Mouse (Mus musculus): ENCODE measurements around the gene Cyth2. TPM values are rescaled to one million over a fixed set of nuclear protein-coding genes. Genes with fewer than 3 reads are reported as not detected.

The Cyth2 gene
- polyA plus RNA-seq, 1 experiment from 2014 or later = 175 TPM

GRCm38 (mm10) chr7:45812921-45813320, 1.5 kb downstream of the Cyth2 start:
- H3K27ac ChIP-seq = peak overlapping the region; percentile 100; the same call in 1 of the 2 replicates
- no peak for ATAC-seq (ENCODE audit: insufficient number of reproducible peaks, insufficient read depth, low FRiP score, low TSS enrichment, low read depth)
- WGBS = 84% methylated on average over 8 of the region's 8 CpGs

GRCm38 (mm10) chr7:45809276-45810075, 4.9 kb downstream of the Cyth2 start:
- WGBS = 85% methylated on average over 14 of the region's 14 CpGs
- H3K27me3 ChIP-seq = no peaks in the 10 kb centered on the region
- no peaks in the 10 kb centered on the region for H3K9me3 ChIP-seq
- no peak overlapping the region for H3K4me3 ChIP-seq (replicated peaks)
- no peak overlapping the region for H3K4me2 ChIP-seq
- ATAC-seq (ENCODE audit: insufficient number of reproducible peaks, insufficient read depth, low FRiP score, low TSS enrichment, low read depth) = no peak
- no peak overlapping the region for H3K27ac ChIP-seq
- no peak overlapping the region for H3K9ac ChIP-seq (replicated peaks)
- H3K4me1 ChIP-seq (replicated peaks) = peaks cover 13% of the 10 kb centered on the region
- peaks cover 73% of the 10 kb centered on the region for H3K36me3 ChIP-seq

More at GRCm38 (mm10) chr7:45812921-45813320, 1.5 kb downstream of the Cyth2 start:
- Histone ChIP-seq H3K9me3 (no peaks in the 10 kb centered on the region), H3K4me1 (replicated peaks) (peaks cover 26% of the 10 kb centered on the region), H3K27me3 (no peaks in the 10 kb centered on the region; the same call in 1 of the 2 replicates), H3K4me3 (replicated peaks) (peak overlapping the region; percentile 97), H3K9ac (replicated peaks) (peak overlapping the region; percentile 99), H3K4me2 (peak overlapping the region; percentile 79), H3K36me3 (peaks cover 51% of the 10 kb centered on the region)

GRCm38 (mm10) chr7:45808471-45808870, 5.9 kb downstream of the Cyth2 start:
- WGBS = 52% methylated on average over 11 of the region's 11 CpGs
- H3K27me3 ChIP-seq = no peaks in the 10 kb centered on the region
- H3K9ac ChIP-seq (replicated peaks) = no peak overlapping the region
- no peak overlapping the region for H3K4me3 ChIP-seq (replicated peaks)
- H3K9me3 ChIP-seq = no peaks in the 10 kb centered on the region
- ATAC-seq (ENCODE audit: insufficient number of reproducible peaks, insufficient read depth, low FRiP score, low TSS enrichment, low read depth) = no peak
- peaks cover 81% of the 10 kb centered on the region for H3K36me3 ChIP-seq
- H3K27ac ChIP-seq = no peak overlapping the region
- no peak overlapping the region for H3K4me2 ChIP-seq
- H3K4me1 ChIP-seq (replicated peaks) = peaks cover 13% of the 10 kb centered on the region

- H3K4me3 ChIP-seq (replicated peaks) = no peak overlapping the region
- H3K9me3 ChIP-seq = no peaks in the 10 kb centered on the region
- H3K9ac ChIP-seq (replicated peaks) = no peak overlapping the region
- H3K27ac ChIP-seq = no peak overlapping the region
- 64% methylated on average over 5 of the region's 5 CpGs for WGBS
- ATAC-seq (ENCODE audit: insufficient number of reproducible peaks, insufficient read depth, low FRiP score, low TSS enrichment, low read depth) = no peak
- H3K4me1 ChIP-seq (replicated peaks) = peaks cover 3% of the 10 kb centered on the region
- no peak overlapping the region for H3K4me2 ChIP-seq
- no peaks in the 10 kb centered on the region for H3K27me3 ChIP-seq
- peaks cover 79% of the 10 kb centered on the region for H3K36me3 ChIP-seq
Observed at GRCm38 (mm10) chr7:45805941-45806340, 8.4 kb downstream of the Cyth2 start.

- peaks cover 28% of the 10 kb centered on the region for H3K27me3 ChIP-seq
- no peak overlapping the region for H3K9ac ChIP-seq (replicated peaks)
- H3K4me3 ChIP-seq (replicated peaks) = no peak overlapping the region
- H3K4me2 ChIP-seq = no peak overlapping the region
- H3K9me3 ChIP-seq = no peaks in the 10 kb centered on the region
- H3K4me1 ChIP-seq (replicated peaks) = peaks cover 28% of the 10 kb centered on the region
- no peak for ATAC-seq (ENCODE audit: insufficient number of reproducible peaks, insufficient read depth, low FRiP score, low TSS enrichment, low read depth)
- WGBS = 90% methylated on average over 6 of the region's 6 CpGs
- no peak overlapping the region for H3K27ac ChIP-seq
- H3K36me3 ChIP-seq = peaks cover 48% of the 10 kb centered on the region
Observed at GRCm38 (mm10) chr7:45802551-45802950, 11.8 kb downstream of the Cyth2 start.

- H3K4me1 ChIP-seq (replicated peaks) = peaks cover 33% of the 10 kb centered on the region
- no peak overlapping the region for H3K27ac ChIP-seq
Observed at GRCm38 (mm10) chr7:45801348-45801747, 13.0 kb downstream of the Cyth2 start.

GRCm38 (mm10) chr7:45800546-45801204, 13.7 kb downstream of the Cyth2 start:
- no peak overlapping the region for H3K27ac ChIP-seq
- WGBS = 16% methylated on average over 23 of the region's 25 CpGs
- peak overlapping the region; percentile 37 for H3K4me2 ChIP-seq
- no peaks in the 10 kb centered on the region for H3K9me3 ChIP-seq
- H3K4me1 ChIP-seq (replicated peaks) = peaks cover 33% of the 10 kb centered on the region
- peaks cover 47% of the 10 kb centered on the region for H3K27me3 ChIP-seq
- peaks cover 43% of the 10 kb centered on the region for H3K36me3 ChIP-seq
- H3K9ac ChIP-seq (replicated peaks) = no peak overlapping the region
- ATAC-seq (ENCODE audit: insufficient number of reproducible peaks, insufficient read depth, low FRiP score, low TSS enrichment, low read depth) = no peak
- H3K4me3 ChIP-seq (replicated peaks) = peak overlapping the region; percentile 9; the same call in 1 of the 2 replicates

More at GRCm38 (mm10) chr7:45801348-45801747, 13.0 kb downstream of the Cyth2 start:
- Histone ChIP-seq H3K36me3 (peaks cover 42% of the 10 kb centered on the region), H3K27me3 (peaks cover 40% of the 10 kb centered on the region), H3K9me3 (no peaks in the 10 kb centered on the region), H3K9ac (replicated peaks) (no peak overlapping the region), H3K4me3 (replicated peaks) (0 out of 2 replicates have a peak overlapping the region, but pooled peaks have one; percentile 7), H3K4me2 (peak overlapping the region; percentile 37)
- WGBS = 5% methylated on average over 12 of the region's 12 CpGs
- ATAC-seq (ENCODE audit: insufficient number of reproducible peaks, insufficient read depth, low FRiP score, low TSS enrichment, low read depth) = no peak

- ATAC-seq (ENCODE audit: insufficient number of reproducible peaks, insufficient read depth, low FRiP score, low TSS enrichment, low read depth) = no peak
- 37% methylated on average over 7 of the region's 7 CpGs for WGBS
- peaks cover 33% of the 10 kb centered on the region for H3K4me1 ChIP-seq (replicated peaks)
- peaks cover 50% of the 10 kb centered on the region for H3K36me3 ChIP-seq
- no peak overlapping the region for H3K9ac ChIP-seq (replicated peaks)
- H3K4me2 ChIP-seq = peak overlapping the region; percentile 37
- H3K27ac ChIP-seq = no peak overlapping the region
- peaks cover 51% of the 10 kb centered on the region for H3K27me3 ChIP-seq
- no peaks in the 10 kb centered on the region for H3K9me3 ChIP-seq
- H3K4me3 ChIP-seq (replicated peaks) = no peak overlapping the region
Observed at GRCm38 (mm10) chr7:45800001-45800400, 14.4 kb downstream of the Cyth2 start.

GRCm38 (mm10) chr7:45798931-45799330, 15.4 kb downstream of the Cyth2 start:
- no peaks in the 10 kb centered on the region for H3K9me3 ChIP-seq
- ATAC-seq (ENCODE audit: insufficient number of reproducible peaks, insufficient read depth, low FRiP score, low TSS enrichment, low read depth) = no peak
- H3K36me3 ChIP-seq = peaks cover 57% of the 10 kb centered on the region
- H3K4me2 ChIP-seq = peak overlapping the region; percentile 91
- WGBS = 51% methylated on average over 7 of the region's 7 CpGs
- H3K9ac ChIP-seq (replicated peaks) = no peak overlapping the region
- H3K27ac ChIP-seq = no peak overlapping the region
- H3K4me1 ChIP-seq (replicated peaks) = peaks cover 33% of the 10 kb centered on the region
- peaks cover 52% of the 10 kb centered on the region for H3K27me3 ChIP-seq
- H3K4me3 ChIP-seq (replicated peaks) = peak overlapping the region; percentile 52

- Histone ChIP-seq H3K9ac (replicated peaks) (peak overlapping the region; percentile 69), H3K27ac (no peak overlapping the region), H3K4me2 (peak overlapping the region; percentile 91), H3K36me3 (peaks cover 57% of the 10 kb centered on the region), H3K27me3 (peaks cover 52% of the 10 kb centered on the region), H3K9me3 (no peaks in the 10 kb centered on the region), H3K4me1 (replicated peaks) (peaks cover 33% of the 10 kb centered on the region), H3K4me3 (replicated peaks) (peak overlapping the region; percentile 52)
- WGBS = under 1% methylated on average over 19 of the region's 19 CpGs
- no peak for ATAC-seq (ENCODE audit: insufficient number of reproducible peaks, insufficient read depth, low FRiP score, low TSS enrichment, low read depth)
Observed at GRCm38 (mm10) chr7:45798511-45798836, 15.9 kb downstream of the Cyth2 start.

GRCm38 (mm10) chr7:45797661-45798510, 16.5 kb downstream of the Cyth2 start:
- ATAC-seq (ENCODE audit: insufficient number of reproducible peaks, insufficient read depth, low FRiP score, low TSS enrichment, low read depth) = no peak
- Histone ChIP-seq H3K9me3 (no peaks in the 10 kb centered on the region), H3K9ac (replicated peaks) (peak overlapping the region; percentile 69), H3K4me2 (peak overlapping the region; percentile 91), H3K4me1 (replicated peaks) (peaks cover 33% of the 10 kb centered on the region), H3K36me3 (peaks cover 57% of the 10 kb centered on the region), H3K27me3 (peaks cover 52% of the 10 kb centered on the region), H3K27ac (no peak overlapping the region), H3K4me3 (replicated peaks) (peak overlapping the region; percentile 52)
- WGBS = under 1% methylated on average over 58 of the region's 60 CpGs
